Mouse (Mus musculus) limb, embryonic 10.5 days (tissue): Measurements from ENCODE around the gene Chd2. TPM values are rescaled to one million over a fixed set of nuclear protein-coding genes. Genes with fewer than 3 reads are reported as not detected.

ENCODE experiments used
- DNase-seq: peaks from one replicate; pipeline ENCODE4 v3.0.0-alpha.2; 2017; ENCODE audit warnings: low spot score
- H3K27ac ChIP-seq: fragments of 300-500 bp; sonication (generic); 2 replicates; pipeline ENCODE4 v1.5.1; 2016; ENCODE audit warnings: mild to moderate bottlenecking
- H3K27me3 ChIP-seq: fragments of 300-500 bp; sonication (generic); 2 replicates; pipeline ENCODE4 v1.6.1; 2016; ENCODE audit warnings: low read depth, mild to moderate bottlenecking; ENCODE audit not compliant: poor library complexity, severe bottlenecking
- H3K36me3 ChIP-seq: fragments of 300-500 bp; sonication (generic); 2 replicates; pipeline ENCODE4 v1.6.1; 2016; ENCODE audit warnings: mild to moderate bottlenecking, moderate library complexity
- H3K4me1 ChIP-seq: fragments of 300-500 bp; sonication (generic); 2 replicates; pipeline ENCODE4 v1.6.1; 2016
- H3K4me3 ChIP-seq: fragments of 300-500 bp; sonication (generic); 2 replicates; pipeline ENCODE4 v1.5.1; 2016; ENCODE audit warnings: mild to moderate bottlenecking, moderate library complexity
- H3K9me3 ChIP-seq: fragments of 300-500 bp; sonication (generic); replicated peaks from 2 replicates; pipeline ENCODE4 v1.6.1; 2016; ENCODE audit warnings: mild to moderate bottlenecking
- WGBS: fragments of 180-500 bp; shearing (Covaris S2); methylation state at CpG from one replicate; pipeline ENCODE4 v1.1.7; 2016; 5-methylcytosine and 5-hydroxymethylcytosine counted together
- polyA plus RNA-seq: library from polyadenylated mRNA; unstranded; fragments of >200 nt; fragmentation: Nextera tagmentation; extraction: Ambion mirVana; gene quantifications from 2 replicates; pipeline ENCODE4 v1.2.1, GENCODE M21; 2016

Chd2 gene
- polyA plus RNA-seq, 1 experiment from 2014 or later, result 53.2 TPM

DNA sequence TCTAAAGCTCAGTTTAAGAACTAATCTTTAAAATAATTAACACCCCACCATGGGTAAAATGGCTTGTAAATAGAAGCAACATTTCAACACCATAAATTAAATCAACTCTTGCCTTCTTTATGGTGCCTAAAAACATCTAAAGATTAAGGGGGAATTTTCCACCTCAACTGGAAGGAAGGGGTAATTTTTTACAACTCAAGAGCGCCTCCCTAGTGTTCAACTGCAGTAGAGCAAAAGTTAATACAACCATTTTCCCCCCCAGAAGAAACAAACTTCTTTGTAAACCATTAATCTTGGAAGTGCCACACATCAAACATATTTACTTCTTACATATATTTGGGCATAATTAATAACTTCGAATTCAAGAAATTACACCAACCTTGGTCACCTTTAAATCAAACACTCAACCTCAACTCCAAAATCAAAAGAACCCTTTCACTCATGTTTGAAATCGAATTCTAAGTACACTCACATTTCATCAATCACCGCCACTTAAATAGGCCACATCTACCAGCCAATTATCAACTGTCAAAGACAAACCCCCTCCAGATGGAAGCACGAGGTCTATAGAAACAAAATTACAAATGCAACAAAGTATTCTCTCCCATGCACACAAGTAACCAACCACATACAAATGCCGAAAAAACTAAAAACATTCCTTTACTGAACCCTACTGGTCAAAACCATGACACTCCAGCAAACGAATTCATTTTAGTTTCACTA is 662 bp upstream of the Chd2 start:
- H3K9me3 ChIP-seq, result no peaks in the 10 kb centered on the region
- peak overlapping the region; percentile 67 for H3K4me3 ChIP-seq
- 73% methylated on average over 7 of the region's 7 CpGs for WGBS
- H3K36me3 ChIP-seq, result peaks cover 49% of the 10 kb centered on the region
- H3K27me3 ChIP-seq, result no peaks in the 10 kb centered on the region
- peak overlapping the region; percentile 96; the same call in 1 of the 2 replicates for H3K27ac ChIP-seq
- H3K4me1 ChIP-seq, result no peaks in the 10 kb centered on the region
- peak; percentile 24 for DNase-seq

DNA sequence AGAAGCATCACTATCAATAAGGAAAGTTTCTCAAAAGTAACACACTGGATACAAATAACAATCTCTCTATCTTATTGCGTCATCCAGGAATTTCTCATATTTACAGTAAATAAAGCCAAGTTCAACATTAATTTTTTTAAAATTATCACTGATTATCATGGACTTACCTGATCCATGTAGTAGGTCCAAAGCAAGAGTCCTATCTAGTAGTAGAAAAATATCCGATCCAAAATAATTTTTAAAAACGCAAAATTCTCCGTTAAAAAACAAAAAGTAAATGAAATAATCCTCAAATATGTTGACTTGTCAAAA is 595 bp downstream of the Chd2 start:
- WGBS, result under 1% methylated on average over 4 of the region's 4 CpGs

DNA sequence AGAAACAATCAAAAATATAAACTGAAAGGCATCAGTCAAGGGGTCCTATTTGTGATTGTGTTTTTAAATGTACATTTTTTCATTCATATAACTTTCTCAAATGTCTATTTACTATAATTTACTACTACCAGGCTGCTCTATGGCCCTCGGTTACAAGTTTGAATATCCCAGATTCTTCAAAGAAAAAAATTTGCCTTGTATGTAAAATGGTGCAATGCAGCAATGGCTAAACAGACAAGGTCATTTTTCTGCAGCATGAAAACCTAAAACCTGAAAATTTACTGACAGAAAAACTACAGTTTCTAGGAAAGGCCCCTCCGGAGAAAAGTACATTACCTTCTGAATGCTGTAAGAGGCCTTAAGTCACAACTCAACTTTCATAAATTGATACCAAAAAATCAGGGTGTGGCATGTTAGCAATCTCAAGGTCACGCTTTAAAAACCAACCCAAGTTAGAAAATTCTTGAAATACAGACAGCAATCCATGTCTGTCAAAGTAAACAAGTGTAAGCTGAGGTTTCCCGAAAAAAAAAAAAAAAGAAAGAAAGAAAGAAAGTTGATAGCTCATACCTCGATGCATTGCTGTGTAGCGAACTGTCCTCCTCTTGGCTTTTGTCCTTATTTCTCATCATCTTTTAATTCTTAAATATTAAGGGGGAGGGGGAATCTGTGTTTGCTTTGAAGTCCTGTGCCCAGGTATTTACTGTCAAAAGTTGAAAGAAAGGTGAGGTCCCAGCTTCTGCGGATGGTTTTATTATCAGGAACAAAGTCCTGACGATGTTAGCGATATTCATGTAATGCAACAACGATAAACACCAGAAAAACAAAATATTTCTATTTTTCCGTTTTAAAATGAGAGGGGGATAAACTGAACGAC is 1.2 kb downstream of the Chd2 start:
- no peaks in the 10 kb centered on the region for H3K9me3 ChIP-seq
- H3K4me3 ChIP-seq, result peak overlapping the region; percentile 67
- WGBS, result 5% methylated on average over 12 of the region's 12 CpGs
- peak; percentile 27 for DNase-seq
- peak overlapping the region; percentile 96 for H3K27ac ChIP-seq
- peaks cover 38% of the 10 kb centered on the region for H3K36me3 ChIP-seq
- H3K27me3 ChIP-seq, result no peaks in the 10 kb centered on the region
- peaks cover 15% of the 10 kb centered on the region for H3K4me1 ChIP-seq

More for the DNA sequence above, 595 bp downstream of the Chd2 start:
- H3K27me3 ChIP-seq, result no peaks in the 10 kb centered on the region
- H3K27ac ChIP-seq, result peak overlapping the region; percentile 96
- H3K9me3 ChIP-seq, result no peaks in the 10 kb centered on the region
- peak overlapping the region; percentile 67 for H3K4me3 ChIP-seq
- H3K4me1 ChIP-seq, result peaks cover 9% of the 10 kb centered on the region
- peaks cover 38% of the 10 kb centered on the region for H3K36me3 ChIP-seq
- DNase-seq, result no peak

DNA sequence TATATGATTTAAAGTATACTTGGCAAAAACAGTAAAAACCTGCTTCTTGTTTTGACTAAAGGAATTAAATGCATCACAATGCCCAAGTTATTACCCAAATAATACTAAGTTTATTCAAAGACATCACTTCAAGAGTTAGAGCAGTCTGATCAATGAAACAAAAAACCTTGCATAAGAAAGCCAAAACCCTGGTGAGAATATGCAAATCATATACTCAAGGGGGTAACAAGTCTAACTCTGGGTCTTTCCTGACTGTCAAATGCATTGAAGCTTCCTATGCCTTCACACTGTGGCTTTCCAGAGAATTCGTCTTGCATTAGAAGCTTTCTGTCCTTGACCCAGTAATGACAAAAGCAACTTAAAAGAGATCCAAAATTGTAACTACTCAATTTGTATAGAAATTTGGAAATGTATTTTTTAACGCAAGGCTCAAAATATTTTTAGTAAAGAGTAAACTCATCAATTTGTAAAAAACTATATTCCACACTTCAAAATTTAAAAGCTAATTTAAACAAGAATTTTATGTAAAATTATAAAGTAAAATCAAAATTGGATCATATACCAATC is 2.4 kb downstream of the Chd2 start:
- peaks cover 31% of the 10 kb centered on the region for H3K36me3 ChIP-seq
- H3K27ac ChIP-seq, result peak overlapping the region; percentile 96
- H3K4me3 ChIP-seq, result peak overlapping the region; percentile 67
- H3K27me3 ChIP-seq, result no peaks in the 10 kb centered on the region
- DNase-seq, result peak; percentile 9
- no peaks in the 10 kb centered on the region for H3K9me3 ChIP-seq
- WGBS, result 37% methylated on average over 2 of the region's 2 CpGs
- H3K4me1 ChIP-seq, result peaks cover 23% of the 10 kb centered on the region

DNA sequence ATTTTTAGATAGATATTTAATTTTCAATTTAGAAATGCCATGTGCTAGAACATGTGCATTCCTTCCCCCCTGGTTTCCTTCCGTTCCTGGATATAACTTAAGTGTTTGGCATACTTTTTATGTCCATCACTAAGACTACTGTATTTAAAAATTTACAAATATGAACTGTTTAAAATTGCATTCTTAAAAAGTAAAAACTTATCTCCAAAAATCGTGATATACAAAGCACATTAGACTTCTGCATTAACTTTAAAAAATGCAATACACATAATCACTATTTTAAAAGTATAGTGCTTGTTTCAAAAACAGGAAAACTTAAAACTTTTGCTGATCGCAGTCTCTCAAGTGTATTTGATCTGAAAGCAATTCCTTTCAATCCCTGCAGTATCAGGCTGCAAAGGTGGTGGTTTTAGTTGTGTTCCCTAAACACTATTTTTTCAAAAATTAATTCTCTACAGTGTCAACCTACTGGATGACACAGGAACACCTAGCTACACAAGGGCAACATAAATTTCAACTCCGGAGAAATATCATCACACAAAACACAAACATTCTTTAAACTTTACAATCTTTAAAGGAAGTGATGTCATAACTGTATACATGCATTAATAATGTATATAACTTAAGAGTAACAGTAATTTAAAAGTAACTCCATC is 3.1 kb downstream of the Chd2 start:
- 23% methylated on average over 4 of the region's 4 CpGs for WGBS
- DNase-seq, result peak; percentile 24
- H3K4me3 ChIP-seq, result peak overlapping the region; percentile 67
- peaks cover 30% of the 10 kb centered on the region for H3K36me3 ChIP-seq
- peak overlapping the region; percentile 96 for H3K27ac ChIP-seq
- H3K9me3 ChIP-seq, result no peaks in the 10 kb centered on the region
- peaks cover 30% of the 10 kb centered on the region for H3K4me1 ChIP-seq
- no peaks in the 10 kb centered on the region for H3K27me3 ChIP-seq

DNA sequence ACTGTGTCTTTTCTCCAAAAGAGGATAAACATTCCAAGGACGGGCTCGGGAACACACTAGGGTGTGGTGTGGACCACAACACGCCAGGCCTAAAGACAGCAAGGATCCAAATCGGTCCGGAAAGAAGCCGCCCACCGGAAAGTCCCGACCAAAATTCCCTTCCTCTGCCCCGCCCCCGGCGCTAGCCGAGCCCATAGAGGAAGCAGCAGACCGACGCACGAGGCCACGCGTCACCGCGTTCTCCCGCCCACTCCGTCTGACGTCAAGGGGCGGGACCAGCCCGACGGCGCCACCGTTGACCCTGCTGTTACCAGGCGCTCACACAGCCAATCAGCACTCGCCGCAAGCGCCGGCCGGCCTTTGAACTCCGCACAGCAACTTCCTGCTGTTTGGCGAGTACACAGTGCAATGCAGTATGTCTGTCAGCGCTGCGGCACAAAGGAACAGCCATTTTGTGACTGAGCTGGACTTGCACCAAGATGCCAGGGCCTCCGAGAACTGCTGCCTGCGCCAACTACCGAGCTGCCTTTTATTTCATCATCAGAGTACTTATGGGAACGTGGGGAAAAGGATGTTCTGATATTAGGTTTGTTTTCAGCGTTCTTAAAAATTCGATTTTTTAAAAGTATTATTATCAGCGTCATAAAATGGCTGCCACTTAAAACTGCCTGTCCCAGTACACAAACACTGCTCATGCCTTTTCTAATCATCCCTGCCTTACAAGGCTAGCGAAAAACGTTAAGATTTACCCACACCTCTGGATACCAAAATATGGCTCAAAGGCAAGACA is 3.8 kb downstream of the Chd2 start:
- peak overlapping the region; percentile 96 for H3K27ac ChIP-seq
- under 1% methylated on average over 46 of the region's 46 CpGs for WGBS
- no peaks in the 10 kb centered on the region for H3K9me3 ChIP-seq
- H3K27me3 ChIP-seq, result no peaks in the 10 kb centered on the region
- peaks cover 37% of the 10 kb centered on the region for H3K4me1 ChIP-seq
- H3K4me3 ChIP-seq, result peak overlapping the region; percentile 67
- peaks cover 25% of the 10 kb centered on the region for H3K36me3 ChIP-seq
- peak; percentile 100 for DNase-seq

DNA sequence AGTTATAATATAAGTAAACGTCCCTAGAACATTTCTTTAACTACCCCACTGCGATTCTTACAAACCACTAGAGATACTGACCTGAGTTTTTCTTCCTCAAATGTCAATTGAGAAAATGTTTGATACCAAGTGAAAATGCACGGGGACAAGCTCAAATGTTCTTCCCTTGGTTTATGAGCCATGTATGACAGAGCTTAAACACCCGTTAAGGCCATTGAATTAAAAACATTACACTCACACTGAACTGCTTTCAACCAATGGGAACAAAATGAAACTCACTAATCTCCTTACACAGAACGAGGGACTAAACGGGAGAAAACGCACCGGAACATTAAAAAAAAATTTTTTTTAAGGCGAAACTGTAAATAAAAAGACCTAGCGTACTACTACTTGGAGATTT is 4.4 kb downstream of the Chd2 start:
- Histone ChIP-seq H3K4me1 (peaks cover 39% of the 10 kb centered on the region), H3K36me3 (peaks cover 21% of the 10 kb centered on the region; the same call in 1 of the 2 replicates), H3K27ac (peak overlapping the region; percentile 96), H3K27me3 (no peaks in the 10 kb centered on the region), H3K4me3 (peak overlapping the region; percentile 67), H3K9me3 (no peaks in the 10 kb centered on the region)
- DNase-seq, result peak; percentile 8
- WGBS, result 27% methylated on average over 10 of the region's 10 CpGs

DNA sequence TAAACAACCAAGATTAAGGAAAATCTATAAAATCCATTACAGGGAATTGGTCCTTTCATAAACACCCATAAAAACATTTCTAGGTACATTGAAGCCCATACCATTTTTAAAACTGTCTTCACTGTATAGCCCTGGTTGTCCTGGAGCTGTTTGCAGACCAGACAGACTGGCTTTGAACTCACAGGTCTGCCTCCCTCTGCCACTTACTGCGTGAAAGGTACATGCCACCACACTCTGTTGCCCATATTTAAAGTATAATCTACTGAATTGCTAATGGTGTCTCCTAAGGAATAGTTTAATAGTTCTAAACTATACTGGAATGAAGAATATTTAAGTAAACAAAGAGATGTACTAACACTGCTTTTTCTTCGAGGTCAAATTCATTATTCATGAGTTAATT is 5.1 kb downstream of the Chd2 start:
- H3K9me3 ChIP-seq, result no peaks in the 10 kb centered on the region
- DNase-seq, result peak; percentile 29
- WGBS, result 93% methylated on average over 2 of the region's 2 CpGs
- H3K4me1 ChIP-seq, result peaks cover 43% of the 10 kb centered on the region
- H3K4me3 ChIP-seq, result 0 out of 2 replicates have a peak overlapping the region, but pooled peaks have one; percentile 67
- H3K36me3 ChIP-seq, result peaks cover 25% of the 10 kb centered on the region; the same call in 1 of the 2 replicates
- no peaks in the 10 kb centered on the region for H3K27me3 ChIP-seq
- H3K27ac ChIP-seq, result peak overlapping the region; percentile 96

DNA sequence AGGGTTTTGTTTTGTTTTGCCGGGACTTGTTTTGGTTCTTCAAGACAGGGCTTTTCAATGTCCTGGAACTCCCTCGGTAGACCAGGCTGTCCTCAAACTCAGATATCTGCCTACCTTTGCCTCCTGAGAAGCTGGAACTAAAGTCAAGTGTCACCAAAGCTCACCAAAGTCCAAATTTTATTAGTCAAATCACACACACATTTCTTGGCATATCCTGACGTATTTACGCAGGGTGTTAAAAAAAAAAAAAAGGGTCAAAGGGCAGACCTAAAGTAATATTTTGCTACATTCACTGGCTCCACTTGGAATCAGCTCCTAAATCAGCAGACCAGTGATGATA is 5.8 kb downstream of the Chd2 start:
- DNase-seq, result peak; percentile 23
- Histone ChIP-seq H3K4me3 (no peak overlapping the region), H3K36me3 (peaks cover 31% of the 10 kb centered on the region; the same call in 1 of the 2 replicates), H3K4me1 (peaks cover 48% of the 10 kb centered on the region), H3K9me3 (no peaks in the 10 kb centered on the region), H3K27me3 (no peaks in the 10 kb centered on the region), H3K27ac (no peak overlapping the region)
- WGBS, result 85% methylated on average over 4 of the region's 4 CpGs

DNA sequence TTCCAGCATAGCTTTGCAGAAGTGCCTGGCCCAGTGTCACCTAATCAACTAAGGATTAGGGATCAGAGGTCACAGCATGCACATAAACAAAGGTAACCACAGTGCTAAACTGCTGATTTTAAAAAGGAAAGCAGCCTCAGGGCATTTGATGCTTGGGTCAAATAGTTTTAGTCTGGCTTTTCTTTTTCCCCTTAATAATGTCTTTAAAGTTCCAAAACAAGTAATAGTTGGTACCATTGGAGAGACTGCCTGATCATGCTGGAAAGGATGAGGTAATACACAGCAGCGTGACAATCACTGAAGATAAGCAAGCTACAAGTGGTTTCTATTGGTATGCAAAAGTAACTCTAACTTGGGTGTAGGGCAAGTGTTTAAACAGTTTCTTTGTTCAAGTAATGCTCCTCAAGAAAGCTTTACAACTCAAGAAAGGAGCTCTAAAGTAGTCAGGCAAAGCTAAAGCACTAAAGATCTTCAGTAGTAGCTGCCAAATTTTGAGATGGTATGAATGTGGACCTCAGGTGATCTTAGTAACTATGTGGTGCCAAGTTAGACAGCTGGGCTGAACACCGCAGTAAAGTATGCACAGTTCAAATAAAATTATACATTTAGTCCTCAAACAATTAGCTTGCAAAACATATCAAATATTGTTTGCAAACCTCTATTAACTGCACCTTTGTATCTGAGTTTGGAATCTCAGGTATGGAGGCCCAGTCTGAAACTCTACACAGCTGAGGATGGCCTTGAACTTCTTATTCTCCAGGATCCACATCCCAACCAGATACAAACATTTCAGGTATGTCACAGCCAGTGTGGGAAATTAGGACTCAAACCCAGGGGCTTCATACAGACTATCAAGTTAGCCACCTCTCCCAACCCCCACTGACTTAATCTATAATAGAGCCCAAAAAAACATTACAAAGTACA is 6.4 kb downstream of the Chd2 start:
- no peak overlapping the region for H3K27ac ChIP-seq
- H3K27me3 ChIP-seq, result no peaks in the 10 kb centered on the region
- peaks cover 48% of the 10 kb centered on the region for H3K4me1 ChIP-seq
- DNase-seq, result peak; percentile 22
- no peak overlapping the region for H3K4me3 ChIP-seq
- H3K36me3 ChIP-seq, result peaks cover 33% of the 10 kb centered on the region
- WGBS, result 90% methylated on average over 2 of the region's 2 CpGs
- no peaks in the 10 kb centered on the region for H3K9me3 ChIP-seq

DNA sequence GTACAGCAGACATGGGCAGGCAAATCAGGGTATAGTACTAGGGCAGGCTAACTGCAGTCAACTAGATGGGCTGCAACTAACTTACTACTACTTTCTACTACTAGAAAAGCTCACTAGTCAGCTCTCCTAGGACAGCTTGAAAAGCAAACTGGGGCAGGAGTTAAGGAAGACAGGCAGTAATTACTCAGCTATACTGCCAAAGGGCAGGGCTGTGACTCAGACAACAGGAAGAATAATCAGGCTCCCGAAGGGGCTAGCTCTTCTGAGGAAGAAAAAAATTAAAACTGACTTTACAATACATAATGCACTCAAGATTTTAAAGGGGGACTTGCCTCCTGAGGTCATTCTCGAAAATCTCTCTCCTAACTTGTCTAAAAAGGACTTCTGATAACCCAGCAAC is 8.2 kb downstream of the Chd2 start:
- 74% methylated on average over 2 of the region's 2 CpGs for WGBS
- no peaks in the 10 kb centered on the region for H3K27me3 ChIP-seq
- H3K36me3 ChIP-seq, result peaks cover 48% of the 10 kb centered on the region
- no peak overlapping the region for H3K4me3 ChIP-seq
- peaks cover 48% of the 10 kb centered on the region for H3K4me1 ChIP-seq
- no peak for DNase-seq
- H3K27ac ChIP-seq, result 0 out of 2 replicates have a peak overlapping the region, but pooled peaks have one; percentile 34
- H3K9me3 ChIP-seq, result no peaks in the 10 kb centered on the region
